Mouse (Mus musculus) midbrain, embryonic 11.5 days (tissue): Measurements from ENCODE around the gene U2af1. TPM values are rescaled to one million over a fixed set of nuclear protein-coding genes. Genes with fewer than 3 reads are reported as not detected.

Experiments used
- ATAC-seq: fragments of 200-750 bp; cut with Nextera tagmentation; 2 replicates; pipeline ENCODE4 v1.8.0; 2017; ENCODE audit warnings: moderate TSS enrichment, moderate library complexity; ENCODE audit not compliant: low FRiP score
- DNase-seq: peaks from one replicate; pipeline ENCODE4 v3.0.0; 2015; ENCODE audit warnings: low spot score; ENCODE audit errors: missing footprints
- H3K27ac ChIP-seq: fragments of 300-500 bp; sonication (generic); 2 replicates; pipeline ENCODE4 v1.5.1; 2014; ENCODE audit warnings: low read depth, low read length
- H3K27me3 ChIP-seq: fragments of 300-500 bp; sonication (generic); 2 replicates; pipeline ENCODE4 v1.6.1; 2014; ENCODE audit warnings: mild to moderate bottlenecking, low read length, moderate library complexity, mixed read lengths; ENCODE audit not compliant: control insufficient read depth, insufficient read depth
- H3K36me3 ChIP-seq: fragments of 300-500 bp; sonication (generic); 2 replicates; pipeline ENCODE4 v1.6.1; 2014; ENCODE audit warnings: mild to moderate bottlenecking, low read length, moderate library complexity, mixed read lengths; ENCODE audit not compliant: control insufficient read depth, insufficient read depth
- H3K4me1 ChIP-seq: fragments of 300-500 bp; sonication (generic); 2 replicates; pipeline ENCODE4 v1.6.1; 2014; ENCODE audit warnings: low read length; ENCODE audit not compliant: control insufficient read depth, insufficient read depth
- H3K4me2 ChIP-seq: fragments of 300-500 bp; sonication (generic); 2 replicates; pipeline ENCODE4 v1.6.1; 2014; ENCODE audit warnings: mild to moderate bottlenecking, moderate library complexity
- H3K4me3 ChIP-seq: fragments of 300-500 bp; sonication (generic); 2 replicates; pipeline ENCODE4 v1.5.1; 2014; ENCODE audit warnings: low read depth, low read length
- H3K9ac ChIP-seq: fragments of 300-500 bp; sonication (generic); 2 replicates; pipeline ENCODE4 v1.6.1; 2014; ENCODE audit warnings: low read length
- H3K9me3 ChIP-seq: fragments of 300-500 bp; sonication (generic); 2 replicates; pipeline ENCODE4 v1.6.1; 2016; ENCODE audit warnings: low read length; ENCODE audit not compliant: control insufficient read depth
- whole genome bisulfite sequencing: fragments of 180-500 bp; shearing (Covaris S2); extraction: QIAGEN DNeasy Blood & Tissue Kit; methylation state at CpG from one replicate; pipeline ENCODE4 v1.1.7; 2014; 5-methylcytosine and 5-hydroxymethylcytosine counted together
- polyA plus RNA-seq: library from polyadenylated mRNA; unstranded; fragments of >200 nt; fragmentation: Nextera tagmentation; extraction: Ambion mirVana; gene quantifications from 2 replicates; pipeline ENCODE4 v1.2.1, GENCODE M21; 2014

Gene U2af1
- polyA plus RNA-seq, 1 experiment from 2014 or later: 201 TPM

- no peaks in the 10 kb centered on the region for H3K27me3 ChIP-seq
- H3K4me1 ChIP-seq: peaks cover 11% of the 10 kb centered on the region
- no peaks in the 10 kb centered on the region for H3K9me3 ChIP-seq
- WGBS: 80% methylated on average over 4 of the region's 4 CpGs
- H3K27ac ChIP-seq: no peak overlapping the region
- H3K36me3 ChIP-seq: peaks cover 32% of the 10 kb centered on the region
- H3K4me3 ChIP-seq: no peak overlapping the region
- DNase-seq (no peak), ATAC-seq (no peak)
- H3K4me2 ChIP-seq: no peak overlapping the region
- no peak overlapping the region for H3K9ac ChIP-seq
Observed at GRCm38 (mm10) chr17:31655366-31655765, 3.3 kb downstream of the U2af1 start.

- Histone ChIP-seq H3K27ac (no peak overlapping the region), H3K4me3 (no peak overlapping the region), H3K4me1 (peaks cover 6% of the 10 kb centered on the region), H3K9me3 (no peaks in the 10 kb centered on the region), H3K36me3 (peaks cover 48% of the 10 kb centered on the region), H3K27me3 (no peaks in the 10 kb centered on the region), H3K9ac (no peak overlapping the region), H3K4me2 (no peak overlapping the region)
- ATAC-seq (no peak), DNase-seq (no peak)
- WGBS: 92% methylated on average over 6 of the region's 6 CpGs
Observed at GRCm38 (mm10) chr17:31653277-31653676, 5.4 kb downstream of the U2af1 start.

GRCm38 (mm10) chr17:31652152-31652551, 6.5 kb downstream of the U2af1 start:
- Histone ChIP-seq H3K36me3 (peaks cover 56% of the 10 kb centered on the region), H3K4me3 (no peak overlapping the region), H3K27me3 (no peaks in the 10 kb centered on the region), H3K9me3 (no peaks in the 10 kb centered on the region), H3K9ac (no peak overlapping the region), H3K27ac (no peak overlapping the region), H3K4me1 (peaks cover under 1% of the 10 kb centered on the region), H3K4me2 (no peak overlapping the region)
- 93% methylated on average over 14 of the region's 14 CpGs for WGBS
- no peak for DNase-seq
- no peak for ATAC-seq

GRCm38 (mm10) chr17:31646199-31647002, 12.3 kb downstream of the U2af1 start:
- H3K36me3 ChIP-seq: peaks cover 39% of the 10 kb centered on the region
- H3K4me2 ChIP-seq: no peak overlapping the region
- 97% methylated on average over 5 of the region's 5 CpGs for WGBS

GRCm38 (mm10) chr17:31642913-31643312, 15.8 kb downstream of the U2af1 start:
- Histone ChIP-seq H3K9ac (no peak overlapping the region), H3K9me3 (no peaks in the 10 kb centered on the region), H3K36me3 (peaks cover 15% of the 10 kb centered on the region), H3K4me3 (no peak overlapping the region), H3K4me1 (no peaks in the 10 kb centered on the region), H3K4me2 (no peak overlapping the region), H3K27ac (no peak overlapping the region), H3K27me3 (no peaks in the 10 kb centered on the region; the same call in 1 of the 2 replicates)
- ATAC-seq (no peak), DNase-seq (no peak)
- WGBS: 81% methylated on average over 4 of the region's 4 CpGs

More at GRCm38 (mm10) chr17:31646199-31647002, 12.3 kb downstream of the U2af1 start:
- DNase-seq (peak; percentile 78), ATAC-seq (peak; percentile 35; the same call in 1 of the 2 replicates)
- no peaks in the 10 kb centered on the region for H3K27me3 ChIP-seq
- H3K4me1 ChIP-seq: no peaks in the 10 kb centered on the region
- H3K4me3 ChIP-seq: no peak overlapping the region
- H3K9ac ChIP-seq: no peak overlapping the region
- H3K27ac ChIP-seq: no peak overlapping the region
- no peaks in the 10 kb centered on the region for H3K9me3 ChIP-seq

- H3K27me3 ChIP-seq: peaks cover 3% of the 10 kb centered on the region; the same call in 1 of the 2 replicates
- H3K4me1 ChIP-seq: peaks cover 2% of the 10 kb centered on the region
- H3K36me3 ChIP-seq: peaks cover 9% of the 10 kb centered on the region
- ATAC-seq (no peak), DNase-seq (peak; percentile 45)
- no peak overlapping the region for H3K4me3 ChIP-seq
- H3K9me3 ChIP-seq: no peaks in the 10 kb centered on the region
- WGBS: 24% methylated on average over 8 of the region's 8 CpGs
- no peak overlapping the region for H3K4me2 ChIP-seq
- no peak overlapping the region for H3K27ac ChIP-seq
- no peak overlapping the region for H3K9ac ChIP-seq
Observed at GRCm38 (mm10) chr17:31642331-31642730, 16.4 kb downstream of the U2af1 start.

GRCm38 (mm10) chr17:31639651-31640050, 19.0 kb downstream of the U2af1 start:
- no peak overlapping the region for H3K27ac ChIP-seq
- no peak overlapping the region for H3K9ac ChIP-seq
- peaks cover 19% of the 10 kb centered on the region for H3K27me3 ChIP-seq
- H3K4me3 ChIP-seq: no peak overlapping the region
- no peaks in the 10 kb centered on the region for H3K9me3 ChIP-seq
- no peaks in the 10 kb centered on the region for H3K36me3 ChIP-seq
- no peak overlapping the region for H3K4me2 ChIP-seq
- WGBS: 79% methylated on average over 4 of the region's 4 CpGs
- ATAC-seq (no peak), DNase-seq (no peak)
- peaks cover 12% of the 10 kb centered on the region for H3K4me1 ChIP-seq

- ATAC-seq (no peak), DNase-seq (no peak)
- H3K4me3 ChIP-seq: no peak overlapping the region
- no peaks in the 10 kb centered on the region for H3K36me3 ChIP-seq
- H3K27ac ChIP-seq: no peak overlapping the region
- H3K4me1 ChIP-seq: peaks cover 12% of the 10 kb centered on the region
- 75% methylated on average over 9 of the region's 9 CpGs for WGBS
- peaks cover 19% of the 10 kb centered on the region for H3K27me3 ChIP-seq
- no peaks in the 10 kb centered on the region for H3K9me3 ChIP-seq
- no peak overlapping the region for H3K9ac ChIP-seq
- H3K4me2 ChIP-seq: no peak overlapping the region
Observed at GRCm38 (mm10) chr17:31637866-31638570, 20.7 kb downstream of the U2af1 start.
